Mouse (Mus musculus): ENCODE data around the gene Lmx1b.

The Lmx1b gene

GRCm38 (mm10) chr2:33643721-33644713, 3.7 kb upstream of the Lmx1b start:
- DNase-seq (ENCODE audit: low read depth in 2 of 2, low spot score in 2 of 2) = no peak

DNA sequence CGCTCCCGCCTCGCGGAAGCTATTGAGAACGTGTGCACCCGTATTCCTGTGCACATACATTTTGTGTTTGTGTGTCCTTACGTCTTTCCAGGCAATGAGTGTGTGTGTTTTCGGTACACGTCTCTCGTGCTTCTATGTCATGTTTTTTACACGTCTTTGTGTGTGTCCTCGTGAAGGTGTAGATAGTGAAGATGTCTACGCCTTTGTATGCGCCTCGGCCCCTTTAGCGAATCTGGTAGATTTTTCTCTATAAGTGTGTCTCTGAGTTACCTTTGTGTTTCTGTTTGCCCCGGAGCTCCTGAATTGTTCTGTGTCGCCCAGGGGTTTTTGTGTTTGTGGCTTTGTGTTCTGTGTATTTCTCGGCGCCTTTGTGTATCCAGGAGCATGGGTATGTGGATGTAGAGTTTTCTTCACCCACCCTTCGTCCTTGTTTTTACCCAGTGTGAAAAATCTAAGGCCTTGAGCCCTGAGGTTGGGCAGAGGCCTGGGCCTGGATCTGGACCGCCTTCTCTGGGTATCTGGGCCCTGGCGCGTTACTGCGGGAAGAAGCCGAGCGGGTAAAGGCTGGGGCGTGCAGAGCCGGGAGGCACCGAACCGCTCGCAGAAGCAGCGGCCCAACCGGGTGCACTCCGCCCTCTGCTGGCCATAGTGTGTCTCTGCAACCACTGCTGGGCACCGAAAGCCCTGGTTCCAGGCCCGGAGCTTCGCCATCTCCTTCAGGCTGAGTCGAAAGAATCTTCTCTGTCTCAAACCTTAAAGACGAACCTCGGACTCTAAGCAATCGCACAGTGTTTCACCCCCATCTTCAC, 2.5 kb upstream of the Lmx1b start:
- peak; percentile 58 to 61 for DNase-seq (ENCODE audit: low read depth in 2 of 2, low spot score in 2 of 2)

- DNase-seq (ENCODE audit: low read depth in 2 of 2, low spot score in 2 of 2) = no peak
Observed at GRCm38 (mm10) chr2:33641859-33642571, 1.7 kb upstream of the Lmx1b start.

GRCm38 (mm10) chr2:33640978-33641858, 907 bp upstream of the Lmx1b start:
- DNase-seq (ENCODE audit: low read depth in 2 of 2, low spot score in 2 of 2) = no peak

DNA sequence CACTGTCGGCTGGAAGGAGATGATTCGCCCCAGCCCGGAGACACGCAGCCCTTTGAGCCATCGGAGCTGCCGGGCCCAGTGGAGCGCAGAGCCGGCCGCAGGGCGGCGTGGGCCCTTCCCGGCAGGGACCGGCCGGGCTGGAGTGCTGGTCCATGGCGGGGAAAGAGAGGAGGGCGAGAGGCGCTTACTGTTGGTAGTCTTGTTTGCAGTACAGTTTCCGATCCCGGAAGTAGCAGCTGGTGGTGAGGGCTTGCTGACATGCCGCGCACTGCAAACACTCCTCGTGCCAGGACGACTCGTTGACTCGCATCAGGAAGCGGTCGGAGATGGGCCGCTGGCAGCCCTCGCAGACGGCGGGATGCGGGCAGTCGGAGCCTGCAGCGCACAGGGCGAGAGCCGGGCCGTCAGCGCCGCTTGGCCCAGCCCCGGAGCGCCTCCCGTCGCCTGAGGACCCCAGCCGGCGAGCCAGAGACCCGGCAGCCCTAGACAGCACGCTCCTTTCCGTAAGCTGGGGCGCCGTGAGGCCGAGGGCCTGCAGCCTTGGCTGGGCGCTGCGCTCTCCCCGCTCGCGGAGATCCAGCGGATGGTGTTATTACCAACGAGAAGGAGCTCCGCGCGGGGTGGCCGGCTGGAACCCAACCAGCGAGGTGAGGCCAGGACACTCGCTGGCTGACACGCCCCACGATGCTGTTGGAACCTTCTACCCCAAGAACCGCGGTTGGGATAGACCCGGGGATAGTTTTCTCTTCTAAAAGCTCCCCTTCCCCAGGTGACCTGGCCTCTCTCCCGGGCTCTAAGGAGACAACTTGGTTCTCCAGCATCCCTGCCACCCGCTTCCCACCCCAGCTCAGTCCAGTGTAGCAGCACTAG, 775 bp downstream of the Lmx1b start:
- no peak for DNase-seq (ENCODE audit: low read depth in 2 of 2, low spot score in 2 of 2)

- DNase-seq (ENCODE audit: low read depth in 2 of 2, low spot score in 2 of 2) = no peak
Observed at GRCm38 (mm10) chr2:33638141-33638733, 2.1 kb downstream of the Lmx1b start.

GRCm38 (mm10) chr2:33637288-33637687, 3.0 kb downstream of the Lmx1b start:
- DNase-seq (ENCODE audit: low read depth in 2 of 2, low spot score in 2 of 2) = no peak

- DNase-seq (ENCODE audit: low read depth in 2 of 2, low spot score in 2 of 2) = no peak
Observed at GRCm38 (mm10) chr2:33636628-33637188, 3.6 kb downstream of the Lmx1b start.

GRCm38 (mm10) chr2:33636117-33636521, 4.2 kb downstream of the Lmx1b start:
- DNase-seq (ENCODE audit: low read depth in 2 of 2, low spot score in 2 of 2) = no peak

GRCm38 (mm10) chr2:33635323-33636116, 4.8 kb downstream of the Lmx1b start:
- DNase-seq (ENCODE audit: low read depth in 2 of 2, low spot score in 2 of 2) = no peak

DNA sequence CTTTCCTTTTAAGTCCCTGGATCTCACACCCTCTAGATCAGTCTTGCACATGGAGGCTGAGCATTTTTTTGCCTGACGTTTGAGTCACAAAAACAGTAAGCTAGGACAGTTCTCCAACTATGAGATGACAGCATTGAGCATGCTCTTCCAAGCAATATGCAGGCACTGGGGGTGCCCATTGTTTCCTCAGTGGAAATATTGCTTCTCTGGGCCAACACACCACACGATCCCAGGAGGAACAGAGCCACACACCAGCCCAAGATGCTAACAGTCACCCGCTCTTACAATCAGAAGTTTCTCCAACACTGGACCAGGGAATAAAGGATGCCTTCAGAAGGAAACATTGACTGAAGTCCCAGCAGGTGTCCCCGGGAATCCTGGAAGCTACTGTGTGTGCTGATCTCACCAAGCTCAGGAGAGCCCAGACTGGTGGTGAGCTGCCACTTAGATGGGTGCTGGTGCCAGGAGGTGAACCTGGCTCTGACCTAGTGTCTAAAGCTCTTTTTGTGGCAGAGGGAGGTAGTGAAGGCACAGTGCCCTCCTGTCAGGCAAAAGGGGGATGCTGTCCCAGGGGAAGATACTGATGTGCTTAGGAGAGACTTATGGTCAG, 5.7 kb downstream of the Lmx1b start:
- DNase-seq (ENCODE audit: low read depth in 2 of 2, low spot score in 2 of 2) = no peak

DNA sequence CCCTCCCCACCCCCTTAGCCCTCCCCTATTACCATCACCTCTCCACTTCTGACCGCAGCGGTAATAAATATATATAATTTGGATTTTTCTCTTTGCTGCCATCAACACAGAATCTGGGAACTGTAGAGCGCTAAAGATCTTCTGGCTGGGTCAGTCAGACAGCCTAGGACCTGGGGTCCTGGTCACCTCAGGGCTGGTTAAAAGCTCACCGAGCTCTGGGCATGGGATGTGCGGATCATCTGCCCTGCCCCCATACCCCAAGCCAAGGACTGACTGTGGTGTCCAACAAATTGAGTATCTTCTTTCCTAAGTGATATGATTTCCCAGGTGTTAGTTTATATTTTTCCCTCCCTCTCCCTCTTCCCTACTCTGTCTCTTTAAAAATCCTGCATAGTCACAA, 6.4 kb downstream of the Lmx1b start:
- DNase-seq (ENCODE audit: low read depth in 2 of 2, low spot score in 2 of 2) = no peak

DNA sequence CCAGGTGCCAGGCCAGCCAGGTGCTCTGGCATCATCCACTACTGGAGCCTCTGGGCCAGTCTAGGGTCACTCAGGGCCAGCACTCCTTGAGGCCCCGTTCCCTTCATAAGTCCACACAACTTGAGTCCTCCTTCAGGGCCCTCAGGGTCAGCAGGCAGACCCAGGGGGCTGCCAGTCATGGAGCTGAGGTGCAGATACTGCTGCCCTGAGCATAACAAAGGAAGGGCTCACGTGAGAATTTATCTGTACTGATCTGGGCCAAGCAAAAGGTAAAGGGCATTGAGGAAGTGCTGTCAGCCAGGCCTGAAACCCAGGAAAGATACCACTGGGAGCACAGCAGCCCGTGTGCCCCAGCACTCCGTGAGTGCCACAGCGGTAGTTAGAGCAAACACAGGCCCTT, 7.1 kb downstream of the Lmx1b start:
- no peak for DNase-seq (ENCODE audit: low read depth in 2 of 2, low spot score in 2 of 2)

DNA sequence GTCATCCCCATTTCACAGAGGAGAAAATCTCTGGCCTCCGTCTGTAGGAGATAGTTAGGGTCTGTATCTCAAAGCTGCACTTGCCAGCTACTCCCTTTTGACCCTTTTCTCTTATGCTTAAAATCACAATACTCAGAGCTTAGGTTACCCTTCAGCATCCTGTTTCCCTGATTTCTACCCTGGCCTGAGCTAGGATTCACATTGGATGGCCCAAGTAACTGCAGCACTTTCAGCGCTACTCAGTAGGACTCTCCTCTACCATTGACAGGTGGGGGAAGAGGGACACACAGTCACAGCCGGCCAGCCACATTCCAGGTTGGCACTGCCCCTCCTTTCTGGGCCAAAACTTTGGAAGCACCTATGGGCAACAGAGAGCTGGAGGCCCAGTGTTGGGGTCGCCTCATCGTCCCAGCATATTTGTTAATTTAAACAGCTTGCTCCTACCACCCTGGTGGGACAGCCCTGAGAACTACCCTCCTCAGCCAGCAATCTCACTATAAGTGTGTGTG, 7.7 kb downstream of the Lmx1b start:
- DNase-seq (ENCODE audit: low read depth in 2 of 2, low spot score in 2 of 2) = no peak

GRCm38 (mm10) chr2:33631708-33632343, 8.5 kb downstream of the Lmx1b start:
- no peak for DNase-seq (ENCODE audit: low read depth in 2 of 2, low spot score in 2 of 2)

DNA sequence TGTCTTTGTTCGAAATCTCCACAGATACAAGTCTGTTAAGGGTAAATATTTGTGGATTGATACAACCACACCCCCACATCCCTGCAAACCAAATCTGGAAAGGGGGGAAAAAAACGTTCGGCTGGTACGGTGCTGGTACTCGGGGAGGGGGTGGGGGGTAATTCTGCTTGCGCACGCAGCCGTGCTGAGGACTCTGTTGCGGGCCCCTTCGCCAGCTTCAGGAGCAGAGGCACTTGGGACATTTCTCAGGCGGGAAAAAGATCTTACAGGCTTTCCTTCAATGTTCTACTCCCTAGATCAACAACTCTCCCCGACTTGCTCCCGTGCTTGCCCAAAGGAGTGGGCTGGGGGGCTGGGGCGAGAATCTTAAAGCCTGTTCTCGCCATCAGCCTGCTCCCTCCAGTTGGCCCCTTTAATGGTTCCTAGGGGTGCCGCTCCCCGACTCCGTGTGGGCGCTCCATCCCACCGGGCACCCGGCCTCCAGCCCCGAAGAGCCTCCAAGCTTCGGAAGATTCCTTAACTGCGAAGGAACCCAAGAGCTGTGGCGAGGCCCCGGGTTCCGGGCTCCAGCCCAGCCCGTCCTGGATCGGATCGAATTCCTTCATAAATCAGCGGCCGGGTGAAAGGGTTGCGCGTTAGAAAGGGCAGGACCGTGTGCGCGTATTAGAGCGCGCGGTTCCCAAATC, 9.1 kb downstream of the Lmx1b start:
- no peak for DNase-seq (ENCODE audit: low read depth in 2 of 2, low spot score in 2 of 2)

All from CD8-positive naive resting alpha-beta T cell, adult 2 months (primary cell).